In genomic region chr3:115766153-115766552, GRCm38 (mm10) we compare ENCODE assay signal across 10 mouse cellular contexts. TPM values are rescaled to one million over a fixed set of nuclear protein-coding genes. Genes with fewer than 3 reads are reported as not detected.
DNase-seq lines count a peak whose midpoint lies in the region; ATAC-seq lines count a peak whose summit lies in the region.
"Had no signal": no experiment of that assay in that cellular context is flagged by ENCODE, and none has a peak within 500 bp of the region (broad histone marks: within the 10 kb centered on the region; RNA-seq: fewer than 3 reads in every experiment).

No protein-coding gene starts in this region.

- H3K4me2 ChIP-seq in midbrain, embryonic 14.5 days (ENCODE audit: low read length) = no peak overlapping the region
- H3K4me2 ChIP-seq: limb, embryonic 15.5 days had no signal

- DNase-seq in gastrocnemius, postnatal 25 days = peak; percentile 55
- no peak for DNase-seq in gastrocnemius, adult 8-10 months (ENCODE audit: low spot score in 2 of 2)
- DNase-seq in heart, adult 11 months = peak; percentile 99
- DNase-seq in kidney, adult 9 months = peak; percentile 70
- peak; percentile 57 for DNase-seq in lung, postnatal 14 days
- DNase-seq in midbrain, embryonic 14.5 days = no peak
- DNase-seq in yolk sac, embryonic 10.5 days (ENCODE audit: low spot score) = no peak
- DNase-seq in cerebellum, adult 11 months = no peak

- H3K9me3 ChIP-seq in midbrain, embryonic 14.5 days (ENCODE audit: control insufficient read depth, low read length) = no peaks in the 10 kb centered on the region
- H3K9me3 ChIP-seq: limb, embryonic 15.5 days had no signal

- H3K27ac ChIP-seq in midbrain, embryonic 14.5 days (replicated peaks; ENCODE audit: low read depth, low read length) = no peak overlapping the region
- H3K27ac ChIP-seq: limb, embryonic 15.5 days had no signal

- H3K27me3 ChIP-seq in midbrain, embryonic 14.5 days (ENCODE audit: control insufficient read depth, insufficient read depth, low read length) = no peaks in the 10 kb centered on the region
- H3K27me3 ChIP-seq: limb, embryonic 15.5 days had no signal

- no peaks in the 10 kb centered on the region for H3K36me3 ChIP-seq in midbrain, embryonic 14.5 days (ENCODE audit: control insufficient read depth, insufficient read depth, low read length)
- H3K36me3 ChIP-seq: limb, embryonic 15.5 days had no signal

- ATAC-seq in midbrain, embryonic 14.5 days (ENCODE audit: low FRiP score, low TSS enrichment) = no peak
- ATAC-seq: forebrain, embryonic 14.5 days had no signal

- 89% methylated on average over 8 of the region's 8 CpGs for WGBS in midbrain, embryonic 14.5 days

- no peaks in the 10 kb centered on the region for H3K4me1 ChIP-seq in midbrain, embryonic 14.5 days (ENCODE audit: control insufficient read depth, insufficient read depth, low read length)
- H3K4me1 ChIP-seq: limb, embryonic 15.5 days had no signal

- no peak overlapping the region for H3K9ac ChIP-seq in midbrain, embryonic 14.5 days (replicated peaks; ENCODE audit: low read length)
- H3K9ac ChIP-seq: limb, embryonic 15.5 days had no signal

- no peak overlapping the region for H3K4me3 ChIP-seq in midbrain, embryonic 14.5 days (replicated peaks; ENCODE audit: low read depth, low read length)
- H3K4me3 ChIP-seq: limb, embryonic 15.5 days had no signal

RNA-seq across cellular contexts. Expression of gene S1pr1, which starts 51.3 kb away (rescaled TPM):
- total RNA-seq in gastrocnemius, postnatal 25 days (2021) = 10 to 100 TPM; 17.0 to 18.8 TPM
- total RNA-seq in gastrocnemius, adult 8-10 months (2022) = 10 to 100 TPM; 10.6 to 15.0 (median 13.7) TPM
- polyA plus RNA-seq in midbrain, embryonic 14.5 days (2014; fragmentation: Nextera tagmentation; extraction: Ambion mirVana) = 26.1 and 32.2 TPM in 2 replicates

Comparison
In these comparisons a context has a peak if more than half of its experiments do, and no peak if none do; other contexts are left out.
1. DNase-seq: peak in gastrocnemius, postnatal 25 days (single experiment), heart, adult 11 months (single experiment), kidney, adult 9 months (single experiment) and lung, postnatal 14 days (single experiment); none in gastrocnemius, adult 8-10 months (0 of 2), midbrain, embryonic 14.5 days (single experiment), yolk sac, embryonic 10.5 days (single experiment) and cerebellum, adult 11 months (single experiment).